Mouse (Mus musculus) bone marrow, adult 2 months (tissue): ENCODE results near the gene Pop7. TPM values are rescaled to one million over a fixed set of nuclear protein-coding genes. Genes with fewer than 3 reads are reported as not detected.

Source experiments
- H3K27ac ChIP-seq: fragments of 200-500 bp; 2 replicates; pipeline ENCODE4 v1.5.1; 2012; ENCODE audit warnings: low read depth, mild to moderate bottlenecking, control low read depth, inconsistent platforms, low read length; ENCODE audit not compliant: control insufficient read depth, poor library complexity, insufficient read depth
- H3K4me1 ChIP-seq: fragments of 200-500 bp; 2 replicates; pipeline ENCODE4 v1.6.1; 2011; ENCODE audit warnings: low read length; ENCODE audit not compliant: control insufficient read depth, insufficient read depth
- H3K4me3 ChIP-seq: fragments of 200-500 bp; replicated peaks from 2 replicates; pipeline ENCODE3; 2011; ENCODE audit warnings: mild to moderate bottlenecking, low read depth, low read length, control low read depth; ENCODE audit not compliant: control insufficient read depth
- CTCF ChIP-seq: fragments of 200-500 bp; IDR thresholded peaks from 2 replicates; pipeline ENCODE4 v1.5.1; 2011; ENCODE audit warnings: low read length, control low read depth; ENCODE audit not compliant: control insufficient read depth, insufficient read depth
- POLR2A ChIP-seq: fragments of 200-500 bp; IDR thresholded peaks from 2 replicates; pipeline ENCODE4 v1.6.1; 2011; ENCODE audit warnings: low read depth, mild to moderate bottlenecking, control low read depth, low read length, borderline replicate concordance; ENCODE audit not compliant: control insufficient read depth
- WGBS: fragments of 180-500 bp; shearing (Covaris S2); methylation state at CpG from one replicate; pipeline ENCODE4 v1.1.7; 2018; 5-methylcytosine and 5-hydroxymethylcytosine counted together
- polyA plus RNA-seq: library from polyadenylated mRNA; stranded (reverse); fragments of >200 nt; gene quantifications from 2 replicates; pipeline ENCODE4 v1.2.4, GENCODE M21; 2011; ENCODE audit warnings: low replicate concordance; ENCODE audit not compliant: missing spikeins, insufficient read depth, insufficient read length

The Pop7 gene
- polyA plus RNA-seq, 1 experiment = 22.1 TPM

DNA sequence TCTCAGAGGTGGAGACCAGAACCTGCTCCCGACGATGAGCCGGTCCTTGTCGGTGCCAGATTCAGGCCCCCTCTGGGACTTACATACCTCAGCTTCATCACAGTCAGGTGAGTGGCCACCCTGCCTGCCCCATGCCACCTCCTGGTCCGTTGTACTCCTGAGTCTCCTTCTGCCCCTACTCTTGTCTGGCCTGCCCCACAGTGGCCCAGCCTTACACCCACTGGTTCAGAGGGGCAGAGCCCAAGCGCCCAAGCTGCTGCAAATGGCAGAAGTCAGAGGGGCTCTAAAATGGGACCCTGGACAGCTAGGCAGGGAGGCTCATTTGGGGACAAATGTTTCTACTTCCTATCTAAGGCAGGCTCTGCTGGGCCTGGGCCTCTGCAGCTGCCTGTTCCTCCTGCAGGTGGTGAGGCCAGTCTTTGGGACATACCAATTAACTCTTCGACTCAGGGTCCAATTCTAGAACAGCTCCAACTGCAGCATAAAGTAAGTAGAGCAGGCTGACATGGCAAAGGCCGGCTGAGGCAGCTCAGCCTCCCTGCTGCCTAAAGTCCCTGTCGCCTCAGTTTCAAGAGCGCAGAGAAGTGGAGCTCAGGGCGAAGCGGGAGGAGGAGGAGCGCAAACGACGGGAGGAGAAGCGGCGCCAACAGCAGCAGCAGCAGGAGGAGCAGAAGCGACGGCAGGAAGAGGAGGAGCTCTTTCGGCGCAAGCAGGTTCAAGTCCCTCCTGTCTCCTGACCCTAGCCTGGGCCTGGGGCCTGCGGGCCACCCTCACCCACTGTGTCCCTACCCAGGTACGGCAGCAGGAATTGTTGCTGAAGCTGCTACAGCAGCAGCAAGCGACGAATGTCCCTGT lies 21.3 kb upstream of the Pop7 start:
- 90% methylated on average over 25 of the region's 25 CpGs for WGBS

DNA sequence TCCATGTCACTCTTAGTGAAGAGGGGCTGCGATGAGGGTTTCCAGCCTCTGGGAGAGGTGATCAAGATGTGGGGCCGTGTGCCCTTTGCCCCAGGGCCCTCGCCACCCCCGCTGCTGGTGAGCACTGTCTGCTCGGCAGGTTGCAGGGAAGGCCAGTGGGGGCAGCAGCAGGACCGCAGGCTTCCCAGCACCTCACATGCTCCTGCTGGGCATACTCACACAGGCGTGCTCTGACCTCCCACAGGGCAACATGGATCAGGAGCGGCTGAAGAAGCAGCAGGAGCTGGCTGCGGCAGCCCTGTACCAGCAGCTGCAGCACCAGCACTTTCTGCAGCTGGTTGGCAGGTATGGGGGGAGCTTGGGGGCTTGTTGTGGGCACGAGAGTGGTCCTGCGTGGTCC lies 20.4 kb upstream of the Pop7 start:
- Histone ChIP-seq H3K4me1 (no peaks in the 10 kb centered on the region), H3K27ac (no peak overlapping the region), H3K4me3 (no peak overlapping the region)
- whole genome bisulfite sequencing = 86% methylated on average over 11 of the region's 11 CpGs
- no peak for TF ChIP-seq CTCF
- TF ChIP-seq POLR2A = no peak

More for the DNA sequence above, 21.3 kb upstream of the Pop7 start:
- TF ChIP-seq POLR2A = no peak
- TF ChIP-seq CTCF = no peak
- Histone ChIP-seq H3K4me3 (no peak overlapping the region), H3K27ac (no peak overlapping the region; the same call in 1 of the 2 replicates), H3K4me1 (no peaks in the 10 kb centered on the region)

DNA sequence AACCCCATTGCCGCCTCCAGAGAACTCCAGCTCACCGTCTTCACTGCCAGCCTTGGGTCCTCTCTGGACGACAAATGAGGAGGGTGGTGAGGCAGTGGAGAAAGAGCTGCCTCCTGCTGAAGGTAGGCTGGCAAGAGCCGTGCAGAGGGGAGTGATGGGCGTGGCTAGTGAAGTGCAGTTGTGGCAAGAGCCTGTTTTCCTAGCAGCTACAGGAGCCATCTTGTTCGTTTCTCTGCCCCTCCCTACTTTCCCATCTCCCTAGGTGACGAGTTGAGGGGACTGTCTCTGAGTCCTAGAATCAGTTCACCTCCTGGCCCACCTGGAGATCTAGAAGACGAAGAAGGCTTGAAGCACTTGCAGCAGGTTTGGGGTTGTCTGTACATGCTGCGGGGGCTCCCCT lies 19.5 kb upstream of the Pop7 start:
- no peak for TF ChIP-seq CTCF
- no peak for TF ChIP-seq POLR2A
- WGBS = 81% methylated on average over 9 of the region's 9 CpGs
- no peak overlapping the region for H3K27ac ChIP-seq
- no peaks in the 10 kb centered on the region for H3K4me1 ChIP-seq
- H3K4me3 ChIP-seq = no peak overlapping the region

DNA sequence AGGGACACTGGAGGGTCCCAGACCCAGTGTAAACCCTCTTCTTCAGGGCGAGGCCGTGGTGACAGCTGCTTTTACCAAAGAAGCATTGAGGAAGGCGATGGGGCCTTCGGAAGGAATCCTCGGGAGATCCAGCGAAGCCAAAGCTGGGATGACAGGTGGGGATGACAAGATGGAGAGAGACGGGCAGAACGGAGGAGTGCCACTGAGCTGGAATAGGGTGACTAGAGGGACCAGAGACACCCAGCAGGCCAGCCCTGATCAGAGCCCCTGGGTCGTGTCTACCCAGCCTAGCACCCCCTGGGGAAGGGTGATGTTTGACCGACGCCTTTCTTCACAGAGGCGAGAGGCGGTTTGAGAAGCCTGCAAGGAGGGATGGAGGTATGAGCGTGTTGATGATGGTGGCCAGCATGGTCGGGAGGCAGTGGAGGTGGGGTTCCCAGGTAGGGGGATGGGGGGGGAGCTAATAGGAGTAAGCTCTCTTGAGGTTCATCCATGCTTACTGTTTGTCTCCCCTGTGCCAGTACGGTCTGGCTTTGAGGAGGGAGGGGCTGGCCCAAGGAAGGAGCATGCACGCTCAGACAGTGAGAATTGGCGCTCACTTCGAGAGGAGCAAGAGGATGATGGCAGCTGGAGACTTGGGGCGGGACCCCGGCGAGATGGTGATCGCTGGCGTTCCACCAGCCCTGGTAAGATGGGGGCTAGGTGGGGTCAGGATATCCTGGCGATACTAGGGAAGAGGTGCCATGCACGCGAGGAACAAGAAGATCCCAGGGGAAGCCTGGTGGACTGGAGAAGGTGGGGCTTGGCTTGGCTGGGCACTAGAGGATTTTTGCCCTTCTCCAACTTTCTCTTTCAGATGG lies 17.6 kb upstream of the Pop7 start:
- Histone ChIP-seq H3K4me3 (no peak overlapping the region), H3K27ac (no peak overlapping the region), H3K4me1 (no peaks in the 10 kb centered on the region)
- 93% methylated on average over 27 of the region's 27 CpGs for WGBS
- TF ChIP-seq POLR2A (no peak), CTCF (no peak)

DNA sequence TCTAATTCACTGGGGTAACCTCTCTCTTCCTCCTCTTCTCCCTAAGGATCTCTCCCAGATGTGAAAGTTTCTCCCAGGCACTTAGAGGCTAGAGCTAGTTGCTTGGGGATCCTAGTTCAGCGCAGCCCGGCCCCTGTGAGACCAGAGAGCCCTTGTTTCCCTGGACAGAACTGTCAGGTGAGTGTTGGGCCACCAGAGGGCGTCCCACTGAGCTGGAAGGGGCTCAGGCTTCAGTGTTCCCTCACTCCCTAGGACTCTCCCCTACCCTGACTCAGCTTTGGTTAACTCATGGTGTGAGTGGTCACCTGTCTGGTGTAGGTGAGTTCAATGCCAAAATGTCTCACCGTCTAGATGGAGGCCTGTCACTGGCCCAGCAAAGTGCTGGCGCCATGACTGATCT lies 16.1 kb upstream of the Pop7 start, which contains the start of gene Gigyf1:
Gene Gigyf1 (plus strand): TSS at position 113 of the 400 bp plus-strand sequence.
- no peak within 1 kb of the TSS for H3K27ac ChIP-seq
- 81% methylated on average over 5 of the region's 5 CpGs for WGBS
- TF ChIP-seq CTCF (peak; percentile 65), POLR2A (no peak)
- no peaks in the 10 kb centered on the region for H3K4me1 ChIP-seq
- no peak within 1 kb of the TSS for H3K4me3 ChIP-seq

DNA sequence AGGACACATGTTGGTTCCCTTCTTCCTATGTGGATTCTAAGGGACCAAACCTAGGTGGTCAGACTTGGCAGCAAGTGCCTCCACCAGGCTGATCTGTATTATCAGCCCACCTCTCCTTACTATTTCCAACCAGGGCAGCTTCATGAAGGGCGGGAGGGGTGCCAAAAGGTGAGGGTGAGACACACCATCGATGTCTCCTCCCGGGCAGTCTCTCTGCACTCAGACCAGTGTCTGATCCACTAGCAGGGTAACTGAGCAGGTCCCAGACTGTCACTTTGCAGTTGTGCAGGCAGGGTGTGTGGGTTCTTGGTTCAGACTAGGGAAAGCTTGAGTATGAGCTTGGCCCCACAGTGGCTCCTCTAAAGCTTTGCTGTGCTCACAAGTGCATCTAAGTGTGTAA lies 12.5 kb upstream of the Pop7 start:
- Histone ChIP-seq H3K4me1 (no peaks in the 10 kb centered on the region; the same call in 1 of the 2 replicates), H3K27ac (no peak overlapping the region), H3K4me3 (no peak overlapping the region)
- no peak for TF ChIP-seq CTCF
- TF ChIP-seq POLR2A = no peak
- WGBS = 84% methylated on average over 3 of the region's 3 CpGs

DNA sequence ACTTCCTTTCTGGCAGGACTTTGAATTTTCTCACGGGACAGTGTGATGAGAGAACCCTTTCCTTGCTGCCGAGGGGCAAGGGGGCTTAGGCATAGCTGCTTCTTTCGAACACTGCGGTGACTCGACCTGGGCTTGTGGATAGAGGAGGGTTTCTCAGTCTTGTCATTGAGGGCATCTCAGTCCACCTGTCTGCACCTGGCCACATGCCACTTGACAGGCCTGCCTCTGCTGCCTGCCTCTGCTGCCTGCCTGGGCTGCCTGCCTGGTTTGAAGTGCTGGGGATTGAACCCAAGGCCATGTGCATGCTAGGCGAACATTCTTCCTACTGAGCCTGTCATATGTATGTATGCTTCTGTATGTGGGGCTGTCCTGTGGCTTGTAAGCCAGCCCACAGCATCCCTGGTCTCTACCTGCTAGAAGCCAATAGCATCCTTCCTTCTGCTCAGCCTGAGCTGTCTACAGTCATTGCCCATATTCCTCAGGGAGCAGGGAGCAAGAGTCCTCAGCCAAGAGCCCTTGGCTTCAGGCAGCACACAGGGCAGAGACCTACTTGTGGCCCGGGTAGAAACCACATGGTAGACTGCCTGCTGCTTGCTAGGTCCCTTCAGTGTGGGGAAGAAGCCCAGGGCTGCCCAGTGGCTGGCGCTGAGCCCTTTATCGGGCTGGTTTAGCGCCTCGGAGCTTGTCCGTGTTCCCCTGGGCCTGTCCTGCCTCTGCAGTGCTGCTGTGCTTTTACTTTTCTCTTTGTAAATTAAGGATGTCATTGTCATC lies 11.8 kb upstream of the Pop7 start:
- H3K27ac ChIP-seq = no peak overlapping the region
- no peak overlapping the region for H3K4me3 ChIP-seq
- no peaks in the 10 kb centered on the region; the same call in 1 of the 2 replicates for H3K4me1 ChIP-seq
- no peak for TF ChIP-seq POLR2A
- TF ChIP-seq CTCF = no peak
- WGBS = 81% methylated on average over 12 of the region's 12 CpGs
